Mouse (Mus musculus): ENCODE measurements around the gene Ints7. TPM values are rescaled to one million over a fixed set of nuclear protein-coding genes. Genes with fewer than 3 reads are reported as not detected.

Gene Ints7
- total and polyA plus RNA-seq, 2 experiments from 2014 or later = 26.3 to 41.3 TPM

DNA sequence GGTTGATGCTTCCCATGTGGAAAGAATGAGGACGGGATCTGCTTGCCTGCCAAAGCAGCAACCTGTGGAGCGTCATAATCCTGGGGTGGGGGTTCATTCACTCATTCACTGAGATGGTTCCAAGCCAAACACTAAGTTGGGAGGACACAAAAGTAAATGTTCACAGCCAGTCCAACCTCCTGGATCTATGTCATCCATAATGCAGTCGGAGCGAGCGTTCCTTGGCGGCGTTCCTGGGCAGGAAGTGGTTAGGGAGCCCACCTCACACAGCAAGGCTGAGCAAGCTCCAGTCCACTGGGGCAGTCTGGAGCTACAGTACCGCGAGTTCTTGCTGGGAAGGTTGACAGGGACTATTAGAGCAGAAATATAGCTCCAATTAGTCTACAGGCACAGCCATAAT lies 92.6 kb downstream of the Ints7 start:
- H3K4me3 ChIP-seq (ENCODE audit: low read length) = no peak overlapping the region
- no peaks in the 10 kb centered on the region for H3K4me1 ChIP-seq (ENCODE audit: insufficient read depth, low read length)
- no peaks in the 10 kb centered on the region for H3K27me3 ChIP-seq (ENCODE audit: insufficient read depth, low read length)
- no peak overlapping the region for H3K9ac ChIP-seq (replicated peaks; ENCODE audit: low read length)
- peak; percentile 18 for DNase-seq (ENCODE audit: low spot score)
- TF ChIP-seq CTCF (IDR thresholded peaks at IDR 0.05; ENCODE audit: low read depth) = no peak
- no peak overlapping the region for H3K27ac ChIP-seq
- no peak for ATAC-seq
- H3K4me2 ChIP-seq (ENCODE audit: low read depth, low read length) = no peak overlapping the region
- H3K36me3 ChIP-seq (ENCODE audit: insufficient read depth, low read length) = no peaks in the 10 kb centered on the region
- H3K9me3 ChIP-seq (ENCODE audit: low read length) = no peaks in the 10 kb centered on the region
- 57% methylated on average over 9 of the region's 9 CpGs for WGBS

Other genes starting within 250 kb of the Ints7 start
- 22.5 and 24.9 TPM in 2 replicates for gene Tmem206, start 249.7 kb upstream of the Ints7 start, total RNA-seq (2014; rRNA removed)
- 23.2 and 24.0 TPM in 2 replicates for gene Tmem206, start 249.7 kb upstream of the Ints7 start, polyA plus RNA-seq (2015; fragmentation: Nextera tagmentation; extraction: Ambion mirVana)
- 54.0 and 65.6 TPM in 2 replicates for gene Ppp2r5a, start 172.4 kb upstream of the Ints7 start, total RNA-seq (2014; rRNA removed)
- 12.8 and 13.2 TPM in 2 replicates for gene Ppp2r5a, start 172.4 kb upstream of the Ints7 start, polyA plus RNA-seq (2015; fragmentation: Nextera tagmentation; extraction: Ambion mirVana)
- 5.1 and 6.6 TPM in 2 replicates for gene Dtl, start 92 bp upstream of the Ints7 start, total RNA-seq (2014; rRNA removed)
- gene Dtl, start 92 bp upstream of the Ints7 start, polyA plus RNA-seq (2015; fragmentation: Nextera tagmentation; extraction: Ambion mirVana) = 7.5 and 8.0 TPM in 2 replicates
- gene Lpgat1, start 142.2 kb downstream of the Ints7 start, total RNA-seq (2014; rRNA removed) = 44.2 and 49.9 TPM in 2 replicates
- gene Lpgat1, start 142.2 kb downstream of the Ints7 start, polyA plus RNA-seq (2015; fragmentation: Nextera tagmentation; extraction: Ambion mirVana) = 46.7 and 47.7 TPM in 2 replicates
- gene Nek2, start 245.8 kb downstream of the Ints7 start, total RNA-seq (2014; rRNA removed) = 9.1 and 9.5 TPM in 2 replicates
- gene Nek2, start 245.8 kb downstream of the Ints7 start, polyA plus RNA-seq (2015; fragmentation: Nextera tagmentation; extraction: Ambion mirVana) = 7.7 and 8.4 TPM in 2 replicates